Mouse (Mus musculus) heart, embryonic 11.5 days (tissue): ENCODE data around the gene Proser3. TPM values are rescaled to one million over a fixed set of nuclear protein-coding genes. Genes with fewer than 3 reads are reported as not detected.

Experiments
- ATAC-seq: fragments of 200-750 bp; cut with Nextera tagmentation; replicated peaks from 2 replicates; pipeline ENCODE4 v1.8.0; 2017; ENCODE audit warnings: moderate library complexity; ENCODE audit not compliant: insufficient number of reproducible peaks, low FRiP score, low TSS enrichment
- H3K27ac ChIP-seq: fragments of 300-500 bp; sonication (generic); 2 replicates; pipeline ENCODE4 v1.5.1; 2014; ENCODE audit warnings: mild to moderate bottlenecking, low read depth, low read length
- H3K27me3 ChIP-seq: fragments of 300-500 bp; sonication (generic); 2 replicates; pipeline ENCODE4 v1.6.1; 2014; ENCODE audit warnings: mild to moderate bottlenecking, low read length, mixed read lengths; ENCODE audit not compliant: control insufficient read depth, insufficient read depth
- H3K36me3 ChIP-seq: fragments of 300-500 bp; sonication (generic); 2 replicates; pipeline ENCODE4 v1.6.1; 2014; ENCODE audit warnings: mild to moderate bottlenecking, low read length, moderate library complexity, mixed read lengths; ENCODE audit not compliant: control insufficient read depth, insufficient read depth
- H3K4me1 ChIP-seq: fragments of 300-500 bp; sonication (generic); 2 replicates; pipeline ENCODE4 v1.6.1; 2014; ENCODE audit warnings: low read length; ENCODE audit not compliant: control insufficient read depth, insufficient read depth
- H3K4me2 ChIP-seq: fragments of 300-500 bp; sonication (generic); 2 replicates; pipeline ENCODE4 v1.6.1; 2014; ENCODE audit warnings: mild to moderate bottlenecking, moderate library complexity
- H3K4me3 ChIP-seq: fragments of 300-500 bp; sonication (generic); 2 replicates; pipeline ENCODE4 v1.5.1; 2014; ENCODE audit warnings: low read depth, low read length
- H3K9ac ChIP-seq: fragments of 300-500 bp; sonication (generic); 2 replicates; pipeline ENCODE4 v1.6.1; 2014; ENCODE audit warnings: mild to moderate bottlenecking, low read depth, low read length, moderate library complexity
- H3K9me3 ChIP-seq: fragments of 300-500 bp; sonication (generic); replicated peaks from 2 replicates; pipeline ENCODE4 v1.6.1; 2016; ENCODE audit warnings: low read length; ENCODE audit not compliant: control insufficient read depth
- WGBS: fragments of 180-500 bp; shearing (Covaris S2); extraction: QIAGEN DNeasy Blood & Tissue Kit; methylation state at CpG from one replicate; pipeline ENCODE4 v1.1.7; 2014; ENCODE audit not compliant: insufficient replicate concordance; 5-methylcytosine and 5-hydroxymethylcytosine counted together
- polyA plus RNA-seq: library from polyadenylated mRNA; unstranded; fragments of >200 nt; fragmentation: Nextera tagmentation; extraction: Ambion mirVana; gene quantifications from 2 replicates; pipeline ENCODE4 v1.2.1, GENCODE M21; 2014

Proser3 gene
- polyA plus RNA-seq, 1 experiment from 2014 or later: 12.7 TPM

DNA sequence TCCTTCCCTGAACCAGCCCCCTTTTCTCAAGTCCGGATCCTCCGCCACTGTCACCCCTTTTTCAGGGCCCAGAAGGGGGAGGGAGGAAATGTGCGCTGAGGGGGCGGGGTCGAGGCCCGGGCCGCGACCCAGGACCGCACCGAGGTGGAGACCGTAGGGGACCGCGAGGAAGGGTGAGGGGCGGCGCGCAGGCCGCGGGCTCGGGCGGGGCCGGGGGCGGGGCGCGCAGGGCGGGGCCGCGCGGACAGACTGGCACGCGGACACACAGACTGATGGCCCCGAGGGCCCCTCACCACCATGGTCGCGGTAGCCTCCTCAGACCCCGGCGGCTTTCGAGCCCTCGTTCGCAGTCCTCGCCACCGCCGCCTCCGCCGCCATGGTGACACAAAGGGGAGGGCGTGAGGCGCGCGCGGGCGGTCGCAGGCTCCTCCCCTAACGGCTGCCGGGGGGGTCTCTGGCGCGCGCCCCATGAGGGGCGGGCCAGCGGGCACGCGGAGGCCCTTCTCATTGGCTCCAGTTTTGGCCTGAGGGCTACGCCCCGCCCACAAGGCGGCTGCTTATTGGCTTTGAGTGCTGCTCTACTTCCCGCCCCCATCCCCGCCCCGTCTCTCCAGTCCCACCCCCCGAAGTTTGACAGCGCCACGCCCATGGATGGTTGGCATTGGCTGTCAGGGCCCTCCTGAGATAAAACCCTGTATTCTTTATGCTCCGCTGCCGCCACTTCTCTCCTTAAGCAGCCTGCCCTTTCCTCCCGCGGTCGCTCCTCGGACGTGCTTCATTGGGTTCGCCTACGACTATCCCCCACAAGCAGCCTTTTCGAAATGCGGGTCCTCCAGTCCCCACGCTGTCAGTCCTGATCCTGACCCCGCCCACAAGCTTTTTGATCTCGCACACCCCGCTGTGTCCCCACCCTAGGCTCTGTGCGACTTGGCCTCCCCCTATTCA, 17.2 kb downstream of the Proser3 start, which contains the start of gene Arhgap33:
TSS of gene Arhgap33 (minus strand) at position 428 of the 945 bp plus-strand sequence.
- Histone ChIP-seq H3K9me3 (no peaks in the 10 kb centered on the region), H3K27ac (0 out of 2 replicates have a peak within 1 kb of the TSS, but pooled peaks have one; percentile 15), H3K36me3 (0 out of 2 replicates have a peak, but pooled peaks cover 3% of the 10 kb centered on the region), H3K9ac (peak within 1 kb of the TSS; percentile 85), H3K27me3 (peaks cover 7% of the 10 kb centered on the region; the same call in 1 of the 2 replicates), H3K4me3 (peak within 1 kb of the TSS; percentile 79), H3K4me1 (peaks cover 18% of the 10 kb centered on the region), H3K4me2 (peak within 1 kb of the TSS; percentile 98)
- under 1% methylated on average over 60 of the region's 84 CpGs for WGBS
- ATAC-seq: peak; percentile 90

DNA sequence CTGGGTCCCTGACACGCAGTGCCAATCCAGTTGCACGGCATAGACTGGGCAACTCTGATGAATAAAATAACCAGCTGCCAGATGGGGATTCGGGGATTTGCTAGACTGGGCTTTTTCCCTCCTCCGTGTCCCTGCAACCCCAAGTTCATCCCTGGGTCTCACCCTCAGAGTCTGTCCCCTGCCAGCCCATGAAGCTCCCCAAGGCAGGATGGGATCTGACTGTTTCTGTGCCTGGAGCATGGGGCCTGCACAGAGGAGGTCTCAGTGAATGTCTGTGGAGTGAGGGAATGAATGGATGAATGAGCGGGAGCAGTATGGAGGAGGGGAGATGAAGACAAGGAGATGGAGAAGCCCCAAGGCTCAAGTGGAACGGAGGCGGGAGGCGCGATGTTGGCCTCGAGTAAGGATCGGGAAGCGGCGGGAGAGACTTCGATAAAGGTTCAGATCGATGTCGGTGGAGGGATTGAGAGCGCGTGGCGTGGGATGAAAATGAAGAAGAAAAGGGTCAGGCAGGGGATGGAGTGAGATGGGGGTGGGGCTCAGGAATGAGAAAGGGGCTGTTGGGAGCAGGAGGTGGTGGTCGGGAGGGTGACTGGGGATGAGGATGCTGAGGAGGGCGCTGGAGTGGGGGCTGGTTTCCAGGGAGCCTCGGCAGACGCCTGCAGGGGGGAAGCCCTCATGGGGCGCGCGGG, 18.0 kb downstream of the Proser3 start:
- peaks cover 7% of the 10 kb centered on the region; the same call in 1 of the 2 replicates for H3K27me3 ChIP-seq
- H3K36me3 ChIP-seq: peaks cover 6% of the 10 kb centered on the region
- ATAC-seq: no peak; the same call in 1 of the 2 replicates
- peak overlapping the region; percentile 98 for H3K4me2 ChIP-seq
- peaks cover 18% of the 10 kb centered on the region for H3K4me1 ChIP-seq
- H3K4me3 ChIP-seq: peak overlapping the region; percentile 79
- no peaks in the 10 kb centered on the region for H3K9me3 ChIP-seq
- H3K27ac ChIP-seq: no peak overlapping the region
- WGBS: 9% methylated on average over 26 of the region's 26 CpGs
- H3K9ac ChIP-seq: peak overlapping the region; percentile 85

DNA sequence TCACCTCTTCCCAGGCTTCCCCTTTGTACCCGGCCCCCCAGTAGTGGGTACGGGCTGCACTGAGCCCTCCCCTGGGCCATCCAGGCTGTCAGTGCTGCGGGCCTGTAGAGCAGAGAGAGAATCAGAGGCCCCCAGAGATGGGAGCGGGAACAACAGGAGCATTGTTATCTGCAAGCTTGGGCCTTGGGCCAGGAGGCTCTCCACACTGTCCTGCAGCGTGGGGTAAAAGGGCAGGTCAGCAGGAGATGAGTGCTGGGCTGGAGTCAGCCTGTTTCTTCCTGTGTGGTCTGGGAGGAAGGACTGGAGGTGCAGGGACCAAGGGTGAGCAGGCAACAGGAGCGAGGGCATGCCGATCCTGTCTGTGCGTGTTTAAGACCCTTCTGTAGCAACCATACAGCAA, 19.2 kb downstream of the Proser3 start:
- no peak overlapping the region for H3K27ac ChIP-seq
- H3K9me3 ChIP-seq: no peaks in the 10 kb centered on the region
- 28% methylated on average over 8 of the region's 8 CpGs for WGBS
- peaks cover 18% of the 10 kb centered on the region for H3K4me1 ChIP-seq
- peak overlapping the region; percentile 14; the same call in 1 of the 2 replicates for H3K4me2 ChIP-seq
- H3K4me3 ChIP-seq: 0 out of 2 replicates have a peak overlapping the region, but pooled peaks have one; percentile 3
- H3K36me3 ChIP-seq: peaks cover 11% of the 10 kb centered on the region
- no peak for ATAC-seq
- no peak overlapping the region for H3K9ac ChIP-seq
- H3K27me3 ChIP-seq: peaks cover 10% of the 10 kb centered on the region; the same call in 1 of the 2 replicates

DNA sequence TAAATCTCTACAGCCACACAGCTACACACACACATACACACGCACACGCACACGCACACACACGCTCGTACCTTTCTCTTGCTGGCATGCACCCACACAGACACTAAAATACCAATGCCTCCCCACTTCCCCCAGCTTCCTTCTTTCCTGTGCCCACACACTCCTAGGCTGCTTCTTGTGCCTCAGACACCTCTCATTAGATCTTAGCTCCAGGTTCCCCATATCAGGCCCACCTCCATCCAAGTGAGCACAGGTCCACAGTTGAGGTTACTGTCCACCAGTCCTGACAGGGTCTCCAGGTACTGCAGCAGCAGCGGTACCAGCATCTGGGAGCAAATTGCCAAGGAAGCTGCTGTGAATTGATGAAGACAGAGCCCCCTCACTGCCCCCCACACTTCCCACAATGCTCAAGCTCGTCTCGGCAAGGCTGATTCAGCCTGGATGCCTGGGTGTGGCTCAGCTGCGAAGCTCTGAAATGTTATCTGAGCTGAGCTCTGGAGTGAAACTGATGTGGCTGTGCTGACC, 20.7 kb downstream of the Proser3 start:
- Histone ChIP-seq H3K4me1 (peaks cover 21% of the 10 kb centered on the region), H3K9ac (0 out of 2 replicates have a peak overlapping the region, but pooled peaks have one; percentile 28), H3K36me3 (peaks cover 13% of the 10 kb centered on the region), H3K9me3 (no peaks in the 10 kb centered on the region), H3K4me2 (no peak overlapping the region), H3K27ac (no peak overlapping the region), H3K4me3 (no peak overlapping the region), H3K27me3 (peaks cover 10% of the 10 kb centered on the region; the same call in 1 of the 2 replicates)
- ATAC-seq: no peak
- WGBS: 69% methylated on average over 9 of the region's 9 CpGs

DNA sequence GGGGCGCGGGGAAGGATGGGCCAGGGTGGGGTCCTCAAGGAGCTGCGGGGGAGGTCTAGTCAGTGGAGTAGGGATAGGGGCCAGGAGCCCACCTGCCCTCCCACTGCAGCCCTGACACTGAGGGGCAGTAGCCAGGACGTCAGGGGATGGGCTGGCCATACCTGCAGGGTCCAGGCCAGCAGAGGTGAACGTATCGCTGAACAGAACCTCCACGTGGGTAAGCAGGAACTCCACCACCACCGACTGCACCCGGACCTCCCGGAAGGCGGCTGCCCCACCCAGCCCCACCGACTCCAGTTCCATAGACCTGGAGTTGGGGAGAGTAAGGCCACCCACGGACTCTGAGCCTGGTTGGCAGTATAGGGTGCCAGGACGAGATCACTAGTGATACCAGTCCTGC, 25.1 kb downstream of the Proser3 start:
- H3K27me3 ChIP-seq: 0 out of 2 replicates have a peak, but pooled peaks cover 3% of the 10 kb centered on the region
- H3K4me1 ChIP-seq: peaks cover 11% of the 10 kb centered on the region
- 75% methylated on average over 14 of the region's 14 CpGs for whole genome bisulfite sequencing
- no peak overlapping the region for H3K4me2 ChIP-seq
- H3K9ac ChIP-seq: no peak overlapping the region
- no peak overlapping the region for H3K4me3 ChIP-seq
- no peaks in the 10 kb centered on the region for H3K9me3 ChIP-seq
- no peak; the same call in 1 of the 2 replicates for ATAC-seq
- H3K27ac ChIP-seq: no peak overlapping the region
- H3K36me3 ChIP-seq: peaks cover 21% of the 10 kb centered on the region

DNA sequence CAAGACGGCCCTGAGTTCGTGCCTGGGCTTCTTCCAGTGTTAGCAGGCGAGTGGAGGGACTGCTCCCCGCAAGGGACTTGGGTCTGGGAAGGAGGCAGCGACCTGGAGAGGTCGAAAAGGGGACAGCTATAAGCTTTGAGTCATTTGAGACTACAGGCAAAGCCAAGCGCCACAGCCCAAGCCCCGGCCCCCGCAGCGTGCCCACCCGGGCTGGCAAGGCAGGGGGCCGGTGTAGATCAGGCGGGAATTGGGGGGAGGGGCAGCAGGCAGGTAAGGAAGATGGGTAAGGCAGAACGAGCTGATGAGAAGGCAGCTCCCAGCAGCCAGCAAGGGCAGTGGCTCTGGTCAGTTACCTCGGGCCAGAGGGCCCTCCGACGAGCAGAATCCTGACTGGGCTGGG, 25.7 kb downstream of the Proser3 start:
- ATAC-seq: no peak
- Histone ChIP-seq H3K4me3 (no peak overlapping the region), H3K4me2 (peak overlapping the region; percentile 44), H3K4me1 (peaks cover 11% of the 10 kb centered on the region), H3K27me3 (0 out of 2 replicates have a peak, but pooled peaks cover 3% of the 10 kb centered on the region), H3K36me3 (peaks cover 21% of the 10 kb centered on the region), H3K27ac (no peak overlapping the region), H3K9ac (peak overlapping the region; percentile 43; the same call in 1 of the 2 replicates), H3K9me3 (no peaks in the 10 kb centered on the region)
- WGBS: 14% methylated on average over 17 of the region's 17 CpGs

DNA sequence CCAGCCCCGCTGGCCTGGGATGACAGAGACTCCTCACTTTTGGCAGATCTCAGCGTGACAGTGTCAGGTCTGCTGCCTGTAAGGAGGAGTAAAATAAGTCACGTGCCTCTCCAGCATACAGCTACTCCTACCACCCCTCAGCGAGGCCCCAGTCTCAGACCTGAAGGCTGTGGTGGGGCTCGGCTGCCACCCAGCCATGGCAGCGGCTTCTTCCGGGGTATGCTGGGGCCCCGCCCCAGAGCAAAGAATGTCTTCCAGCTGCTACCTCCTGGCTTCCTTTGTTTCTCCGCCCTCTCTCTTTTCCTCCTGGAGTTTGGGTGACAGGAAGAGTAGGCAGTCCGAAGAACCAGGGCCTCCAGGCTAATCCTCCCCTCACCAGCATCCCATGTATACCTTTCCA, 26.1 kb downstream of the Proser3 start:
- H3K27ac ChIP-seq: no peak overlapping the region
- peak overlapping the region; percentile 43; the same call in 1 of the 2 replicates for H3K9ac ChIP-seq
- peaks cover 21% of the 10 kb centered on the region for H3K36me3 ChIP-seq
- no peaks in the 10 kb centered on the region for H3K9me3 ChIP-seq
- no peak overlapping the region; the same call in 1 of the 2 replicates for H3K4me3 ChIP-seq
- H3K4me1 ChIP-seq: peaks cover 11% of the 10 kb centered on the region
- no peak for ATAC-seq
- H3K4me2 ChIP-seq: peak overlapping the region; percentile 44
- H3K27me3 ChIP-seq: 0 out of 2 replicates have a peak, but pooled peaks cover 3% of the 10 kb centered on the region
- 16% methylated on average over 10 of the region's 10 CpGs for WGBS

DNA sequence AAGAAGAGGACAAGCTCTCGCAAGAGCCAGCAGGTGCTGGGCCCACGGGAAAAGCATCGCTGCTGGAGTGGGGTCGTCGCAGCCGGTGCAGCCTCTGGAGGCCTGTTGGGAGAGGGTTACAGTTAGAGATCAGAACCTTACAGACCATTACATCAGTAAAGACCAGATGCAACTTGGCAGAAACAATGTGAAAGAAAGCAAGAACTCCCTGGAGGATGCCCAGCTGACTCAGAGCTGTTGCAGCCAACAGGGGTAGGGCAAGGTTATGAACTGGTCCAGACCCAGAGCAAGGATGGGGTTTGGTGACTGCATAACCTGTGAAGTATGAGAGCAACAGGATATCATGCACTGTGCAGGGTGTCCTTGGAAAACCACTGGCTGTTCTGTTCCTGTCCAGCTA, 27.6 kb downstream of the Proser3 start:
- Histone ChIP-seq H3K9me3 (no peaks in the 10 kb centered on the region), H3K4me1 (peaks cover 11% of the 10 kb centered on the region), H3K4me2 (no peak overlapping the region), H3K27ac (no peak overlapping the region), H3K9ac (no peak overlapping the region), H3K36me3 (peaks cover 18% of the 10 kb centered on the region), H3K27me3 (0 out of 2 replicates have a peak, but pooled peaks cover 3% of the 10 kb centered on the region), H3K4me3 (no peak overlapping the region)
- no peak for ATAC-seq
- WGBS: 78% methylated on average over 6 of the region's 6 CpGs
